Mouse (Mus musculus) spleen, adult 18-20 months (tissue): ENCODE data around the gene Ccdc27.
A peak's percentile ranks its signal among the peaks of the same experiment; 100 is the strongest.

Experiments
- DNase-seq, 2 experiments: peaks; one replicate each; pipeline ENCODE4 v3.0.0; 2022; ENCODE audit warnings: mixed read lengths in 2 of 2

The Ccdc27 gene

DNA sequence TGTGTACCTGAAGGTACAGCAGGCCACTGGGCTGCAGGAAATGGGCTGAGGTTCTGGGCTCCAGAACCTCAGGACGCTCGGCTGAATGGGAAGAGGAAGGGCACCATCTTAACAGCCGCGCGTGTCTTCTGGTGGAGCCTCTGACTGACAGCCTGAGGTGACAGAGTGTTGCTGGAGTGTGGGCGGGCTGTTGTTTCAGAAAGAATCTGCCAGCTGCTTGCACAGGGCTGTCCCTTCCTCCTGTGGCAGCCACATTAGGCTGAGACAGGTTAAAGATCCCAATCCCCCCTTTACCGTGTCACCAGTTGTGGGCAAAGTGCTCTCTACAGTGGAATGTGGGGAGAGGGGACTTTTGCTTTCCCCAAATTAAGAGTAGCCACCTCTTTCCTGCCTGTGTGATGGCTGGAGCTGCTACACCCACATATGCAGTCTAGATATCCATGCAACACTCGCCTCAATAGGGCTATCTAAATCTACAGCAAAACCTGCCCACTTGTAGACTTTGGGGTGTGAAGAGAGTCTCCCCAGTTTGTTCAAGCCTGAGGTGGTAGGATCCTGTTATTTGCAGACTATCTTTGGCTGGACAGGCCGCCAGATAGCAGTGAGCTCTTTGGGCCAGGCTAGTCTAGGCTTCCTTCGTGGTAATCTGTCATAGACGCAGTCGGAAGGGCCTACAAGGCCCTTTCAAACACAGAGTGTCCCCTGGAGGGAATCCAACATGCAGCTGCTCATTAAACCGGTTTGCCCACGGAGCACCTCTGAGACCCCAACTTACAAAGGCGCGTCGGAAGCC is 17.6 kb downstream of the Ccdc27 start:
- DNase-seq: no peak

DNA sequence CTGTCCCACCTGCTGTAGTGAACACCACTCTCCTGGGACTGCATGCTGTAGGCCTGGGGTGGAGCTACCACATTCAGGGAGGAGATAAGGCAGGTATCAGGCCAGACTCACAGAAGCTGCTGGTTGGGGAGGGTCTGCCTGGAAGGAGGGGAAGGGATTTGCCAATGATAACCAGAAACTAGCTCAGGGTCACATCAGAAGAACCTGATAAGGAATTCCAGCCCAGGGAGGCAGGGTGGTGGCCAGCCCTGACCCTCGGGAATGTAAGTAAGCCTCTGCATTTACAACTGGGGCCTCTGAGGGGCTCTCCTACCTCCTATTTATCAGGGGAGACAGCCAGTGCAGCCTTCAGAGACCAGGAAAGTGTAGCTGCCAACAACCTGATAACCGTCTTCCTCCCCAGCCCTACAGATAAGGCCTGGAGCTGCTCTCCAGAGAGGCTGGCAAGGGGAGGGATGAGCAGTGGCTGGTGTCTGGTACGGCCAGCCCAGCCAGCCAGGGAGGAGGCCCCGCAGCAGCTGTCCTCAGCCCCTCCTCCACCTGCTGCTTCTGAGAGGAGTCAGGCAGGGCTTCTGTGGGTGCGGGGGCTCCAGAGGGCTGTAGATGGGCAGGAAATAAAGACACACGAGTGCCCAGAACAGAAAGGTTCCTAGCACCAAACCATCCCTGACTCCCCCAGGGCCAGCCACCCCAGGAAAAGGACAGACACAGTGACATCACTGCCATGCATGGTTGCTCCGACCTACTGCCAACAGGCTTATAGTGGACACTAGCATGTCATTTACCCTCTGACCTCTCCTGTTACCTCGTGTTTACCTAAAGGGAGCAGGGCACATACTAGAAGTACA is 18.5 kb downstream of the Ccdc27 start:
- no peak for DNase-seq

DNA sequence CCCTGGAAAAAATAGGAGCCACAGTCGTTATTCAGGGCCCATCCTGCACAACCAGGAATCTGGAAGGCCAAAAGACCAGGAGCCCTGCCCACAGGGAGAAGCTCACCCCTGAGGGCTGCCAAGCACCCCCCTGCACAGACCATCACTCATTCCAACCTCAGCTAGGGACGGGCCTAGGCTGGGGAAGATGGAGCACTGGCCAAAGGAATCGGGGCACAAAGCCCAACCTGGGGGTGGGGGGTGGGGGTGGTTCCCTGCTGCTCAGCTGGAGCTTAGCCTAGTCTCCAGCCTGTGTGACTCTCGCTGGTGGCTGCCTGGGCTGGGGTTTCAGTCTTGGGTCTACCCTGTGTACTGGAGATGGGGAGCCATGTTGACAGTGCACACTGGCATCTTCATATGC is 19.6 kb downstream of the Ccdc27 start:
- DNase-seq: no peak

DNA sequence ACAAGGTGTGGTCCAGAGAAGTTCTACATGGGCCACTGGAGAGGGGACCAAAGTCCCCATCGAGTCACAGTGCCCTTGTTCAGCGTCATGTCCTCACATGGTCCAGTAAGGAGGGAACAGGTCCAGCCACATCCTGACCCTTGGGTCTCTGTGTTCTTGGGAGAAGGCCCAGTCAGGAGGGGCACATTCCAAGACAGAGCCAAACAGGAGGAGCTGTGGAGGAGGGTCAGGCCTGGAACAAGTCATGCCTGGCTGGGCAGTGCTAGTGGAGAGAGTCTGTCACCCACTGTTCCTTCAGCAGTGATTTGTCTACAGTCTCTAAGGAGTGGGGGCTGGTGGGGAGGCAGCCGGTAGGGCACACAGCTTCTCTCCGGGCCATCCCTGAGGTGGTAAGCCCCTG is 20.1 kb downstream of the Ccdc27 start:
- no peak for DNase-seq

DNA sequence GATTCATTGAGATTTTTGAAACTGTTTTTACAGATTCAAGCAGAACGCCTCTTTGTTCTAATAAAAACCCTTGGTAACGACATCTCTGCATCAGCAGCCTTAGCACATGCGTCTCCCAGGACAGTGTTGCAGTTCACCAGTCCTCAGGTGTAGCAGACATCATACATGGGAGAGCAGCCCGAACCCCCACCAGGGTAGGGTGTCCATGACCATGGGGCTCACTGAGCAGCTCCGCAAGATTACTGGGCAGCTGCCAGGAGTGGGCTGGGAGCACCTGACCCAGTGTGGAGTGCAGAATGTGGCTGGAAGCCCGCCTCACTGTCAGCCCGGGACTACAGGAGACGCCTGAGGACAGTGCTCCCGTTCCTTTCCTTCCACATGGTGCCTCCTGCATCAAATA is 21.0 kb downstream of the Ccdc27 start:
- DNase-seq: no peak

DNA sequence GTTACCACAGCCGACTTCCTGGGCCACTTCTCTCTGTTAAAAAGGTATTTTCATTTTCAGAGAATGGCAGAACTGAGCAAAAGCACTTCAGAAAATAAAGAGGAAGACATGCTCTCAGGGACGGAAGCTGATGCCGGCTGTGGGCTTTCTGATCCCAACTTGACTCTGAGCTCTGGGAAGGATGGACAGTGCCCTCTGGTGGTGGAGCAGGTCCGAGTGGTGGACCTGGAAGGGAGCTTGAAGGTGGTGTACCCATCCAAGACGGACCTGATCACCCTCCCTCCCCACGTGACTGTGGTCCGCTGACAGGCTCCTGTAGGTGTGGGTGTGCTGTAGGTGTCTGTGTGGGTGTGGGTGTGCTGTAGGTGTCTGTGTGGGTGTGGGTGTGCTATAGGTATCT is 22.9 kb downstream of the Ccdc27 start:
- peak in 1 of 2 experiments; percentile 46 for DNase-seq

DNA sequence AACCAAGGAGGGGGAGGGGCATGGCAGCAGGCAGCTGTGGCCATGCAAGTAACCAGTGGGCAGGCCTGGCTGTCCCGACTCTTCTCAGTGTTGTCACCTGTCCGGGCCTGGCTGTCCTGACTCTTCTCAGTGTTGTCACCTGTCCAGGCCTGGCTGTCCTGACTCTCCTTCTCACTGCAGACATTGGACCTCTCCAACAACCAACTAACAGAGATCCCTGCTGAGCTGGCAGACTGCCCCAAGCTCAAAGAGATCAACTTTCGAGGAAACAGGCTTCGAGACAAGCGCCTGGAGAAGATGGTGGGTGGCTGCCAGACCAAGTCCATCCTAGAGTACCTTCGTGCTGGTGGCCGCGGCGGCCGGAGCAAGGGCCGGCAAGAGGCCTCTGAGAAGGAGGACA is 27.0 kb downstream of the Ccdc27 start:
- no peak for DNase-seq

DNA sequence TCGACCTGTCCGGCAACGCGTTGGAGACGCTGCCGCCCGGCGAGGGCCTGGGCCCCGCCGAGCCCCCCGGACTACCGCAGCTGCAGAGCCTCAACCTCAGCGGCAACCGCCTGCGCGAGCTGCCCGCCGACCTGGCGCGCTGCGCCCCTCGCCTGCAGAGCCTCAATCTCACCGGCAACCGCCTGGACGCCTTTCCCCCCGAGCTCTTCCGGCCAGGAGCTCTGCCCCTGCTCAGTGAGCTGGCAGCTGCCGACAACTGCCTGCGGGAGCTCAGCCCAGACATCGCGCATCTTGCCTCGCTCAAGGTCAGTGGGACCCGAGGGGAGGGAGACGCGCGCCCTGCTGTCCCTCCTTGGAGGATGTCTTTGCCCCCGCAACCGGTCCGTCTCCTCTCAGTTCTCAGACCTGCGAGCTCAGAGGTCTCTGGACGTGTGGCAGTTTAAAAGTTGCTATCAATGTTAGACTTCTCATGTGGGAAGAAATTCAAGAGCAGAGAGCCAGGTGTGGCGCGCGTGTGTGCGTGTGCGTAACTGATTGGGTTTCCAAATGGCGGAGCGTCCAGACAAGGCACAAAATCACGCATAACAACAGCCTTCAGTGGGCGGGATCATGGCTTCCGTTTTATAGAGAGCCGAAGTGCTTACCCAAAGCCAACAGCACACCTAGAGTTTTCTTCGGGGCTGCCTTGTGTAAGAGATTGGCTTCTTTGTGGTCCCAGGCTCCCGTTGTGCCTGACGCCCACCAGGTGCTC is 30.2 kb downstream of the Ccdc27 start:
- peak in 1 of 2 experiments; percentile 20 for DNase-seq

DNA sequence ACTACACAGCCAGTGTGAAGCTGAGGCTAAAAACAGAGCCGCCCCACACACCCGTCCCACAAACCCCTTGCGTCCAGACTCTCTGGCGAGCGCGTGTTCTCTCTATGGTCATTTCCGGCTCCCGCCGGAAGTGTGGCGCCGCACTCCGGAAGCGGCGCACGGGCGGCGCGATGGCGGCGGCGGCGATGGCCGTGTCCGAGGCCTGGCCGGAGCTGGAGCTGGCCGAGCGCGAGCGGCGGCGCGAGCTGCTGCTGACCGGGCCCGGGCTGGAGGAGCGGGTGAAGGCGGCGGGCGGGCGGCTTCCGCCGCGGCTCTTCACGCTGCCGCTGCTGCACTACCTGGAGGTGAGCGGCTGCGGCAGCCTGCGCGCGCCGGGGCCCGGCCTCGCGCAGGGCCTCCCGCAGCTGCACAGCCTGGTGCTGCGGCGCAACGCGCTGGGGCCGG is 30.8 kb downstream of the Ccdc27 start, which contains the start of gene Lrrc47:
Lrrc47 (plus strand) TSS at position 86 of the 444 bp plus-strand sequence.
- DNase-seq: peak; percentile 65 to 75

DNA sequence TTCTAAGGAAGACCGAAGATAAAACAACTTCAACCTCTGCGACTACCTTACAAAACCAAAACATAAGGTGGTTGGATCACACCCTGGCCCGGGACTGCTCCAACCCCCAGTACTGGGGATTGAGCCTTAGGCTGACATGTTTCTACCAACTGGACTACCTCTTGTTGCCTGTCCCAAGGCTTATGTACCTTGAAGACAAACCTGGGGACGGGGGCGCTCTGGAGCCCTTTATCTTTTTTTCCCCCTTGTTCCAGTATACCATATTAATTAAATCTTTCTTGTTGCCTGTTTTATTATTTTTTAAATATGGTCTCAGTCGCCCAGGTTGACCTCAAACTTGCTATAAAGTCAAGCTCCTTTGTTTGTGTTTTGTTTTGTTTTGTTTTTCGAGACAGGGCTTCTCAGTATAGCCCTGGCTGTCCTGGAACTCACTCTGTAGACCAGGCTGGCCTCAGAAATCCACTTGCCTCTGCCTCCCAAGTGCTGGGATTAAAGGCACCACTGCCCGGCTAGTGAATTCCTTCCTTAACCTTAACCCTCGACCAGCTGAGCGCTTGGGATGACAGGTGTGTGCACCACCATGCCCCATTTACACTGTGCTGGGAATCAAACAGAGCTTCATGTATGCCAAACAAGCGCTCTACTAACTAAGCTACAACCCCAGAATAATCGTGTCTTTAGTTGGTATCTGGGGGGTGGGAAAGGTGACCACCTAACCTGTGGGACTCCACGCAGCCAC is 31.4 kb downstream of the Ccdc27 start:
- DNase-seq: no peak

DNA sequence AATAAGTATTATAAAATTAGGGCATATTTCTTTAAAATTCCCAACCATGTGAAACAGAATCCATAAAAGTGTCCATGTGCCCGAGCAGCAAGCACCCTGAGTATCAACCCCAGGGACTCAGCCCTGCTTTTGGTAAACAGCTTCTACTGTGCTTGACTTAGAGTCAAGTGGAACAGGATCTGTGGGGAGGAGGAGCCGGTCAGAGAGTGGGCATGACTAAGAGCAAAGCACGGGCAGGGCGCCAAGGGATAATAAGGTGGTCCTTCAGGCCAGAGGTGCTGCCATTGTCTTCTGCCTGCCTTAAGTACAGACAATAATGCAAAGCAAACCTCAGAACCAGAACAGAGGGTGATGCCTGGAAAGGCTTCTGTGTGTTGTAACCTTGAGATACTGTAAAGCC is 34.7 kb downstream of the Ccdc27 start:
- no peak for DNase-seq

DNA sequence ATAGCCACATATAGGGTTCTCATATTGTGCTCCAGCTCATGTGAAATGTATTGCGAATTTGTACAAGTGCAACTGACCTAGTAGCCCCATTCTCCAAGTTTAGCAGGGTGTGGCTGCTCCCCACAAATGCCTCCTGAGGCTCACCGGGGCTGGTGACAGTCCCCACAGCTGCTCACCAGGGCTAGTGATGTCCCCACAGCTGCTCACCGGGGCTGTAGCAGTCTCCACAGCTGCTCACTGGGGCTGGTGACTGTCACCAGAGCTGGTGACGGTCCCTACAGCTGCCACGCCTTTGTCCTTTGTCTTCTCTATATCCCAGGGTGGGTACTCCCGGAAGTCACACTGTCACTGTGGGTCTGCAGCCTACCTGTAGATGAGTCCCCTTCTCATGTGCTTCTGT is 36.2 kb downstream of the Ccdc27 start:
- DNase-seq: no peak

DNA sequence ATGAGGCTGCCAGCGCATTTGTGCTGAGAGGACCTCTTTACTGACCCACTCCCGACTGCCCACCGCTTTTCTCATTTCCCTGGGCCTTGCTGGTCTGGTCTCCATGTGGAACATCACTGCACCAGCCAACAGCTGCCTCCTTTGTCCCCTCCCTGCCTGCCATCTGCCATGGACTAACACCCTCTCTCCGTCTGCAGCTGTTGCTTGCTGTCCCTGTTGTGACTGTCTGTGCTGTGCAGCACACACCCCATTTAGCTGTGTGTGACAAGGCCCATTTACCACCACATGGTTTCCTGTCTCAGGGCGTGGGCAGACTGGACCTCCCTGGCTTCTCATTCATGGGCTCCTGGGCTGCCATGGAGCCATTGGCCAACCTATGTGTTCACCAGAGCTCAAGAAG is 37.0 kb downstream of the Ccdc27 start:
- no peak for DNase-seq

DNA sequence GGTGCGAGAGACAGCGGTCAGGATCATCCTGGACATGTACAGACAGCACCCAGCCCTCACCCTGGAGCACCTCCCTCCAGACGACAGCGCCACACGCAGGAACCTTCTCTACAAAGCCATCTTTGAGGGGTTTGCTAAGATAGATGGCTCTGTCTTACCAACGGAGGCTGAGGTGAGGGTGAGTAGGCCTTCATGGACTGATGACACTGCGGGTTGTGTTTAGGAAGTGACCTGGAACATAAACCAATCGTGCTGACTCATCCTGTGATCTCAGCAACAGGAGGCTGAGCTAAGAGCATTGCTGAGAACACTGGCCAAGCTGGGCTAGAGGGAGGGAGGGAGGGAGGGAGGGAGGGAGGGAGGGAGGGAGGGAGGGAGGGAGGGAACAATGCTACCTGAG is 49.0 kb downstream of the Ccdc27 start:
- no peak for DNase-seq

DNA sequence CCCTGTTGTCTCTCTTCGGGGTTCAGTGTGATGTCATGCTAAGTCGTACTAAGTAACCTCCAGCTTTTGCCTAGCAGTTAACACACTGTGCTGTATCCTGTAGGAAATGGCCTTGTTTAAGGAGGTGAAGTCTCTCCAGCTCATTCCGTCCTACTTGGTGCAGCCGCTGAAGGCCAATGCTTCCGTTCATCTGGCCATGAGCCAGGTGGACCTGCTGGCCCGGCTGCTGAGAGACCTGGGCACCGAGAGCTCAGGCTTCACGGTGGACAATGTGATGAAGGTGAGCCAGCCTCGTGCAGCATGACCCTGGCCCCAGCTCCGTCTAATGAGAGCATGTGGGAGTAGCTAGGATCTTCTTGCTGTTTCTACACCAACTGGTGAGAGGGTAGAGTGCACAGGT is 49.8 kb downstream of the Ccdc27 start:
- DNase-seq: no peak

DNA sequence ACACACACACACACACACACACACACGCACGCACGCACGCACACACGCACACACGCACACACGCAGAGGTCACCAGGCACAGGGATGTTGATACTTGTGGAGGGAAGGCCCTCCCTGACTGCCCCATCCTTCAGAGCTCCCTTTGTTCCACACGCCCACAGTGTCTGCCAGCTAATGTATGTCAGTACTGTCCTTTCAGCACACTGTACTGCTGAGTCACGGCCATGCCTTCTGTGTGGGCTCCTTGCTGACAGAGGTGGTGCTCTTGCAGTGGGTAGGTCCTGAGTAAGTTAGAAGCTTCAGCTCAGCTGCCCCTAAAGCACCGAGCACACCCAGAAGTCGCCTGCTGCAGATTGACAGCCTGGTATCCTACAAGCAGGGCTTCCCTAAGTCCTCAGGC is 62.0 kb downstream of the Ccdc27 start:
- DNase-seq: no peak

DNA sequence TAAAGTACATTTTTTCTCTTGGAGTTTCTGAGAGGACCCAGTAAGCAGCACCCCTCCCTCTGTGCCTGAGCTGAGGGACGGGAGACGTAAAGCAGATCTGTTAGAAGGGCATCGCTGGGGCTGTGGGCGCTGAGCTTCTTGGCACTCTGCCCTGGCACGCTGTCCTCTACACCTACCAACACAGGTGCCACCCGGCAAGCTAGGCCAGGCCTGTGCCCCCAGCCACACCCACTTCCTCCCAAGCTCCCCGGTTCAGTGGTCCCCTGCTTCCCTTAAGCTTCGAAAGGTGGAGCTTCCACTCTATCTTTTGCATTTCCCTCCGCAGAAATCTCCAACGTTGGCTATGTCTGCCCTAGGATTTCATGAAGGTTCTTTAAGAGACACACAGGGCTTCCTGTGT is 63.2 kb downstream of the Ccdc27 start:
- peak; percentile 41 to 45 for DNase-seq
